Mouse (Mus musculus): ENCODE measurements at regions not wholly inside any gene's neighbourhood (a gene's known extent, or its start where the extent isn't known, plus 50 kb on each side); places are given as distances from the start of the nearest gene placed in this dataset.
A peak's percentile ranks its signal among the peaks of the same experiment; 100 is the strongest.

DNA sequence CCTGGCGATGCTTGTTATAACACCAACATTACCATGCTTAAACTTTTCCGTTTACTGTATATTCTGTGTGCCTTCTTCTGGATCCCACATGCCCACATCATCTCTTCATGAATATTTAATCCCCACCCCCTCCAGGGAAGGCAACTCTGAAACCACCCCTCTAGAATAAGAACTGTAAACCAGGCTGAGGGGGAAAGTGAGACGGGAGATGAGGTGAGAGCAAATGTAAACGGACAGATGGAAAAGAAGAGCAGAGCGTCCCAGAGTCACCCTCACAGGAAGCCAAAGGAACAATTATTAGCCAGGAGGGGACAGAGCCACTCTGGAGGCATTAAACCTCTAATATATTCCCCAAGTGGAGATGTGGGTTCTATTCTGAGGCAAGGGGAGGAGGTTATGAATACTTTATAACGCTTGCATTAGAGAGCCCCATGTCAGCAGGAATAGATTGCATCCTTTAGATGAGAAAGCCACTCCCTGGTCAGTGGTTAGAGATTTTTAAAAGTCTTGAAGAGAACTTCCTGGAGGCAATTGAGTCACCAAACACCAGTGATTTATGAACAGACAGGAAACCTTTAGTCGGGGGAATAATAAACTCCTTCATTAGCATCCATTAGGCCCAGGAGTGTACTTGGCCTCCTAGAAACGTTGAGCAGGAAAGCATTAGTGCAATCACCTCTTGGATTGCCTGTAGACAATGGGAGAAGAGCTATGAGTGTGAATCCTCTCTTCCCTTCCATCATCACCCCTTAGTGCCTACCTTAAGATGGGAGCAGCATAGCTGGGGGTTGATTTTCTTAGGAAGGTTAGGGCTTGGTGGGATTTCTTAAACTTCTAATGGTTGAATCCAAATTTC is 220.1 kb downstream of the Elavl2 start:
- no peak for DNase-seq (ENCODE audit: low read depth, low spot score)

DNA sequence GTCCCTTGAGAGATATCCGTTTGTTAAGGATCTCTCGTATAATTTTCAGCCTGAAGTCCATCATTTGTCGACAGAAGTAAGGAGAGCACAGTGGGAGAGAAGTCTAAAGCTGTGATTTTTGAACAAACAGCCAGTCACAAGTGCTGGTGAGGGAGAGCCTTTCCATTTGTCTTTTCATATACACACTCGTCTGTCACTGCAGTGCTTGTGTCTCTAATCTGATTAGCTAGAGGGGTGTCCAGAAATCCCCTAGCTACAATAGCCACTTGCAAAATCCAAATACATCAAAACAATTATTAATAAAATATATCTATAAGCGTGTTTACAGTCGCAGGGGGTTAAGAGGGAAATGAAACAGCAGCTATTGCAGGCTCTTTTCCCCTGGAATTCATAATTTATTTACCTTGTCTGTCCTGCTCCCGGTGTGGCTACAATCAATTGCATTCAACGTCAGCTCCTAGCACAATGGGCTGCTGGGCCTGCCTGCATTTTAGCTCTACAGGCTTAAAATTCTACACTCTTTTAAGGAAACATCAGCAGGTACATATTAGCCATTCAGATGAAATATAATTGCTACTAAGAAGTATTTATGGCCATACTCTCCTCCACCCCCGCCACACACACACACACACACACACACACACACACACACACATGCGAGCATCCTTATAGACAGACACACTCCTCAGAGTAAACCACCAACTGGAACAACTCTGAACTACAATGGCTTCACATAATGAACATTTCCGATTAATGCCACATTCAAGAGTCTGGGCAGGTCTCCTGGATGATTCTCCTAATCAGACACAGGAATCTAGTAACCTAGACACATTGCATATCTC is 236.1 kb downstream of the Elavl2 start:
- DNase-seq (ENCODE audit: low read depth, low spot score) = no peak

DNA sequence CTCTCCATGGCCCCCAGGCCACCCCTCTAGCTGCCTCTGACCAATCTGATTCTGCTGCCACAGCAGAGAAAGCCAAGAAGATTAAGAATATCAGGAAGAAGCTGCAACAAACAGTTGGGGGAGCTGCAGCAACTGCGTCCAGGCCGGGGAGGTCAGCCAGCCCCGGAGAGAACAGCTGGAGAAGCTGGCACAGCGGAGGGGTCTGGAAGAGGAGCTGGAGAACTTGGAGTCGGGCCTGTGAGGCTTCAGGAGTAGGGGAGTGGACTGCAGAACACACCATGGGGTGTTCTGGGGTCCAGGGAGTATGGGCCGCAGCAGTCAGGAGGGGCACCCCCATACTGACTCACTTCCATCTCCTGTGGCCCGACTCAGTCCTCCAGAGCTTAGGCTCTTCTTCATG is 243.5 kb downstream of the Elavl2 start:
- DNase-seq (ENCODE audit: low read depth, low spot score) = peak; percentile 11

DNA sequence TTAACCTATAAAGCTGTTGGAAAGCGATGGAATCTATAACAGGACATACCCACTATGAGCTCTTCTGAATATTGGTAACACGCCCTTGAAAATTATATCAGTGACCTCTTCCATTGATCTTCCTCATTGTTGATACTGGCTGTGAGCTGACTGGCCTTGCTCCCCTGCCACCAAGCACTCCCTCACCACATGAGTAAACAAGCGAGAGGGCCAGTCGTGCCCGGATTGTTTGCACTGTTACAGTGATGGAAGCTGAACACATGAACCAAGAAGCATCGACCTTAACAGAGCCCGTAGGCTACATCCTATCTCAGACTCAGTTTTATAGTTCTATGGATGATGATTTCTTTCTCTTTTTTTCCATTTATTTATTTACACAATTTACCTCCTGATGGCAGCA is 255.9 kb downstream of the Elavl2 start:
- DNase-seq (ENCODE audit: low read depth, low spot score) = no peak

DNA sequence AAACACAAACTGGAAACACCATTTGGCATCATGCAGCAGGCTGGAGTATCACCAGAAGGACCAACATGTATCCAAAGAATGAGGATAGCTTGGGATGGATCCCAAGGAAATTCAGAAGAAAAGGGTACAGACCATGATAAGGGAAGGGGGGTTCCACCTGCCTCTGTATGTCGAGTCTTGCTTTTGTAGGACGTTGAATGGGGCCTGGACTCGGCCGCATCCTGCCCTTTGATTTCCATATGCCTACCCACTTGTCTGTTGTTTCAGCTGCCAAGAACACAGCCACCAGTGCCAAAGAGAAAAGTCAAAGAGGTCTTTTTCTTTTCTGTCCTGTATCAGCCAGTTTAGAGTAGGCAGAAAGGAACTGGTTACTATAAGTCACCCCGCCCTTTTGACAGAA is 256.7 kb downstream of the Elavl2 start:
- no peak for DNase-seq (ENCODE audit: low read depth, low spot score)

DNA sequence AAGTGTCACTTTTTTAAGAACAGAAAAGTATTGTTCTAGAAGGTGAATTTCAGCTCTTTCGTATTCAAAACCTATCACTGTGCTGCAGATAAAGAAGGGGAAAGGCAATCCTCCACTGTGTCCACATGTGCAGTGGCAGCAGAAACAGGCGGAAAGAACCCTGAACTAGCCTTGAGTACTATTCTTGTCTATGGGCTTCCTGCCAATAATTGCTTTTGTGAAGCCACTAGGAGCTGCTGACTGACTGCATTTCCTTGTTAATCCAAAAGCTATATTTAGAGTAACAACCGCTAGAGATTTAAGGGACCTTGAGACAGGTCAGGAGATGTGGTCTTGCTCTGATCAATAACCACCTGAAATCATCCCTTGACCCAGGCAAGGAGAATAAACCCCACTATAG is 265.3 kb downstream of the Elavl2 start:
- peak; percentile 8 for DNase-seq (ENCODE audit: low read depth, low spot score)

DNA sequence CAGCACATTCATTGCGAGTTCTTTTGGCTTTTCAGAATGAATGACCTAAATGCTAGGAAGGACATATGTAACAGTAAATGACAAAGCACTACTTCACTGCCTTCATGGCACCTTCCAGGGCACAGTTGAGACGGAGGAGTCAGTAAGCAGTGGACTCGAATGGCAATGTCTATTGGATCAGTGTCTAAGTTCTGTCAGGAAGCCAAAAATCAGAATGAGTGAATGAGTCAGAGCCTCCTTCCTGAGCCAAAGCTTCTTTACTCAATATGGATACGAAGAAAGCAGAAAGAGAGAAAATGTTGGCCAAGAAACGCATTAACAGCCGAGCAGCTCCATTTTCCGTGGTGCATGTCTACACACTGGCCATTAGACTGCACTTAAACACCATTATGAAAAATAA is 268.3 kb downstream of the Elavl2 start:
- no peak for DNase-seq (ENCODE audit: low read depth, low spot score)

DNA sequence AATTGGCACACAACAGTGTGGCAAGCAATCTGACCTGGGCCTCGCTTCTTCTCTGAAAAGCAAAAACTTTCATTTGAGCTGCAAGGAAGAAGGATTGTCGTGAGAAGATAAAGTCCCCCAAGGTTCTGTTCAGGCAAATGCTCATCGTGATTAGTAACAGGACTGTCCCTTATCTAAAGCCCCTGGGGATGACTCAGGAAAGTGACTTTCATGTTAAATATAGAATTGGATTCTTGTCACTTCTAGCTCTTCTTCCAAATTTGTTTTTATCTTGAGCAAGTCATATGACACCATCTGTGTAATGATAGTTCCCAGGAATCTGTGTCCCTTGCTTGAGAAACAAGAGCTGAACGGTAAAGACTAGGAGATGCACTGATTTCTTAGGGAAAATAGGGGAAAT is 280.3 kb downstream of the Elavl2 start:
- no peak for DNase-seq (ENCODE audit: low read depth, low spot score)

DNA sequence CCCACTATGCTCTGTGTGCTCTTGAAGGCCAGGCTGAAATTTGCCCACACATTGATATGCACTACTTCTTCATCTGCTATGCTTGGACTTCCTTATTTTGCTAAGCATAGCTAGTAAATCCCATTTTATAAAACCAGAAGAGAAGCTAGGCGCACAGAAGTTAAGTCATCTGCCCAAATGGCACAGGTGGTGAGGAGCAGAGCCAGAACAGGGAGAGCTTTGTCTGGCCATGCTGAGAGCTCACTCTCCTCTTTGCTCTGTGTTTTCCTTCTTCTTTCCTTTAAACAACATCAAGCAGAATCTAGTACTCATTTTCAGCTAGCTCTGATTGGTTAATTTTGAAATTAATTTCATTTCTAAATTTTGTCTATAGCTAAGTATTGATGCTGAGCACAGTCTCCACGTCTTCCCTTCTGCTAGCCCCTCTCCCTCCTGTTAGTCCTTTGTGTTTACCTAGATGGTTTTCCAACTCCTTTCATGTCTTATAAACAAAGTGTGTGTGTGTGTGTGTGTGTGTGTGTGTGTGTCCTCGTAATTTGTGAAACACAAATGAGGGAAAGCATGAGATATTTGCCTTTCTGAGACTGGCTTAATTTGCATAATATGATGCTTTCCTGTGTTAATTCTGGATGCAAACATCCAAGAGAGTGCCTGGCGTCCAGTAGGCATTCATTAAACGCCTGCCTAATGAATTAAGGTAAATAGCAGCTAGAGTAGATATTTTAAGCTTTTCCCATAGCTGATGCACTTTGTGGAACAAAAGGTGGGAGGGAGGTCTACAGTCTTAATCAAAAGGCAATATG is 283.6 kb downstream of the Elavl2 start:
- DNase-seq (ENCODE audit: low read depth, low spot score) = no peak

DNA sequence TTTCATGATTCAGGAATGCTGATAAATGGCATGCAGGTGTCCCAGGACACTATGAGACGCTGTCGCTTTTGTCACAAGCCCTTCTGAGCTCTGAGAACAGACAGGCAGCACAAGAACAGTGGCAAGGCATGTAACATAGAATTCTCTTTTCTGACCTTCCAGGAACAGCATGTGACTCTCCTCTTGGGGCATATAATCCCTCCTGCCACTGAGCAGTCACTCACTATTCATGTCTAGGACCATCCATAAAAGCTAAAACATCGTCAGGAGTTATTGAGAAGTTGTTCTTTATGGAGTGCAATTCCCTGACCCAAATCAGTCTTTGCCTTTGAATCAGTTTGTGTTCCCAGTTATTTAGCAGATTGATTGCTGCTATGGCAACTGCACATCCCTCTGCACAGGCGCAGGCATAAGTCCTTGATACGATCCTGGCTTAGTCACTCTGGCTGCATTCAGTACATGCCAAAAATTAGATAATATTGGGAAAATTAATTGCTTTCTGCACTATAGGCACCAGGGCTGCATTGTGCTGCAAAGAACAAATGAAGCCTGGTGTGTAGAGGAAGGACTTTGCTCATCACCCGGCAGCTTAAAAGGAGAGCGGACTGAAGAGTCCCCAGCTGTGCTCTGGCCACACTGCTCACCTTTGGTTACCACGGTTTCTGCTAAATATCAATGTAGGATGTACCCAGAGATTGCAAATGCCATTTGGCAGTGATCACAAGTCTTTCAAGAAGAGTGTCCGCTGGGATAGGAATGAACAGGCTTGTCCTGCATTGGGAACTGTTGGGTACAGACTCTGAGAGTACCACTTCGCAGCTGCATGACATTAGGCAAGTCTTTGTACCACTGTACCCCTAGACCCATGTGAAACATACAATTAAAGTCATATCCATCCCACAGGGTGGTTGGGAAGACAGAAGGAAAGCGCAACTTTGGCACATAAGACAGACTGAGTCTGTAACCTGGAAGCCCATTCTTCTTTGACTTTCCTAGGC is 288.6 kb downstream of the Elavl2 start:
- DNase-seq (ENCODE audit: low read depth, low spot score) = no peak

DNA sequence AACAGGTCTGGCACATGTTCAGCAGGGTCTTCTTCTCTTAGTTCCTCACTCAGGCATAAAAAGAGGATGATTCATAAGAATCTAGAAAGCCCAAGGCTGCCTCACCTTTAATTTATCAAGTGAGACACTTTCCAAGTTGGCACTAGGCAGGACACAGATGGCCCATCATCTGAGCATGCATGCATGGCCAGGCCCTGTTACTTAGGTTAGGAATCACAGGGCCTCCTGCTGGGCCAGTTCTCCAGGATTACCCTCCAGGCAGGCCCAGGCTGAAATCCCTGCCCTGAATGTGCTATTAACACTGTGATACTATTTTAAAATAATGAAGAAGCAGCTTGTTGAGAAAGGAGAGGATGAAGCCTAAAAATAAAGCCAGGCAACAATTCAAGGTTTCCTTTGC is 304.5 kb downstream of the Elavl2 start:
- no peak for DNase-seq (ENCODE audit: low read depth, low spot score)

DNA sequence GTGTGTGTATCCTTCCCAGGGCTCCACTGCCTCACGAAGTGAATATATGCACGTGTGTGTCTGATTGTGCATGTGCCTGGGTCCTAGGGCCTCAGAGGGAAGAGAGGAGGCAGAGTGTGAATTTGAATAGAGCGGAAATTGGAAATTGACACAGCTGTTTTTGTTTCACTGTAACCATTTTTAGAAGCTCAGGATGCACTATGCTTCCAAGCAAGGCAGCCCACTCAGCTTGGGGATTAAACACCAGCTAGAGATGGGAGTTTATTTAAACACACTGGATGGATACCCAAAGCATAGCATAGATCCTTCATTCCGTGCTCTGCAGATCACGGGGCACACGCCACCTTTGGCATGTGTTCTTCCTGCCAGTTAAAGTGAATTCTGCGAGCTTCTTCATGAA is 306.2 kb downstream of the Elavl2 start:
- no peak for DNase-seq (ENCODE audit: low read depth, low spot score)

DNA sequence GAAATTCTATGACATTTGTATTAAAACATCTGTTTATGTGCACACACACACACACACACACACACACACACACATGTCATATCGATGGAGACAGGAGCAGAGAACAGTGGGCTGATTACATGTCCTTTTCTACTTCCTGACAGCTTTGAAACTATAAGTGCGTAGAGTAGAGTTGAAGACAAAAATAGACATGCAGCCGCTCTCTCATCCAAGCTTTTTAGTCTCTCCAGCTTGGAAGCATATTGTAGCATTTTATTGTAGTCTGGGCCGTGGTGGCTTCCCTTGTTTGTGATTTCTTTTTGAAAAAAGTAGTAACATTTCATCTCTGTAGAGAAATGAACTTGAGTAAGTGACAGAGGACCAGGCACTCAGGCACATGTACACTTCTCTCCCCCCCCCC is 306.7 kb downstream of the Elavl2 start:
- DNase-seq (ENCODE audit: low read depth, low spot score) = no peak

DNA sequence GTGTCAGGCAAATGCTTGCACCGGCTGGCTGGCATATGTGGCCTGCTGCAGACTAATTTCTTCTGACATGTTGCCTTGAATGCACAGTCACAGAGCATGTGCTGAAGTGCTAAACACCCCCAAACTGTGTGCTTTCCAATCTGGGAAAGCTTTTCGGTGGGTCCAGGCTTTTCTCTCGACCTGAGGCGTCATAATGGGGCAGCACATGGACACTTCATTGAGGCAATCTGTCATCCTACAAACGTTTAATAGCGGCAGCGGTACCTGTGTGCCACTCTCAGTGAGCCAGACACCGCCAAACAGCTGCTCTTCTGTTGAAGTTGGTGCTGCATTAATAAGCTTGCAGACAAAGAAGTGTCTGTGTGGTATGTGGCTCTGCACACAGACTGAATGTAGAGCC is 308.3 kb downstream of the Elavl2 start:
- no peak for DNase-seq (ENCODE audit: low read depth, low spot score)

DNA sequence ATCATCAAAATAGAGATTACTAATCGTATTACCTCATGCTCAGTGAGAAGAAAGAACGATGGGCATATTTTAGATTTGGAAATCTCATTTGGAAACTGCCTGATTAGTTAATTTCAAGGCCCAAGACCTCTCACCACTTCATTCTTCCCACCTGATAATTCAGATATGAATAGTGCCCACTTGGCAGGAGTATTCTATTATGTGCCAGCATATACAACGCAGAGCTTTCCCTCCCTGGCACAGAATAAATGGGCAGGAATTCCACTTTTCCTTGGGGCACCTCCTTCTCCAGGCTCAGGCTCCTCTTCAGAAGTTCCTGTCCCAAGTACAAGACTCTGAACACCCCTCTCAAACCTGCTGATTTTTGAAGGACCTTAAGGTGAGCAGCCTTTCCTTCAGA is 308.7 kb downstream of the Elavl2 start:
- DNase-seq (ENCODE audit: low read depth, low spot score) = no peak

DNA sequence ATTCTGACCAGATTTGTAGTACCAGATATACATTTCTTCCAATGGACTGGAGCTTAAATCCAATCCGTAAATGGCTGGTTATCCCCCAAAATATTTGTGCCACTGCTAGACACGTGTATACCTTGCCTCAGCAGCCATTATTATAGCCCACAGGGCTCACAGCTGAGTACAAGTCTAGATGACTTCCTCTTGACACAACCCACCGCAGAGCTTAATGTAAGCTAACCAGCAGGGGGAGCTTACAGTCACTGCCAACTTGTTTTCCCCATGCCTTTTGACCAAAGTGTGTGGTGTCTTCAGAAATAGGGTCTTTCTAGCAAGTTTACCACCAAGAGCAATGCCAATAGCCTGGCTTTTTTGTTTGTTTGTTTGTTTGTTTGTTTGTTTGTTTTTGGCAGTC is 316.6 kb downstream of the Elavl2 start:
- DNase-seq (ENCODE audit: low read depth, low spot score) = no peak

DNA sequence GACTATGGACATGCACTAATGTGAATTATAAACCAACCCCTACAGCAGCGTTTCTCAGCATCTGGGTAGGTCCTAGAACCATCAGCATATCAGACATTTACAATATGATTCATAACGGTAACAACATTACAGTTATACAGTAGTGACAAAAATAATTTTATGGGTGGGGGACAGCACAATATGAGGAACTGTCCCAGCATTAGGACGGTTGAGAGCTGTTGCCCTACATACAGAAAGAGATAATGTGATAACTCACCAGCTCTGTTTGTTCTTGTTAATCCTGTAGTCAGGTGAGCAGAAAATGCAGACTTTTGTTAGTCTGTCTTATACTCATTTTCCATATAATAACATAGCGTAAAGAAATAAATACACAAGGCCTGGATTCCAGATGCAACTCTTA is 319.1 kb downstream of the Elavl2 start:
- no peak for DNase-seq (ENCODE audit: low read depth, low spot score)

DNA sequence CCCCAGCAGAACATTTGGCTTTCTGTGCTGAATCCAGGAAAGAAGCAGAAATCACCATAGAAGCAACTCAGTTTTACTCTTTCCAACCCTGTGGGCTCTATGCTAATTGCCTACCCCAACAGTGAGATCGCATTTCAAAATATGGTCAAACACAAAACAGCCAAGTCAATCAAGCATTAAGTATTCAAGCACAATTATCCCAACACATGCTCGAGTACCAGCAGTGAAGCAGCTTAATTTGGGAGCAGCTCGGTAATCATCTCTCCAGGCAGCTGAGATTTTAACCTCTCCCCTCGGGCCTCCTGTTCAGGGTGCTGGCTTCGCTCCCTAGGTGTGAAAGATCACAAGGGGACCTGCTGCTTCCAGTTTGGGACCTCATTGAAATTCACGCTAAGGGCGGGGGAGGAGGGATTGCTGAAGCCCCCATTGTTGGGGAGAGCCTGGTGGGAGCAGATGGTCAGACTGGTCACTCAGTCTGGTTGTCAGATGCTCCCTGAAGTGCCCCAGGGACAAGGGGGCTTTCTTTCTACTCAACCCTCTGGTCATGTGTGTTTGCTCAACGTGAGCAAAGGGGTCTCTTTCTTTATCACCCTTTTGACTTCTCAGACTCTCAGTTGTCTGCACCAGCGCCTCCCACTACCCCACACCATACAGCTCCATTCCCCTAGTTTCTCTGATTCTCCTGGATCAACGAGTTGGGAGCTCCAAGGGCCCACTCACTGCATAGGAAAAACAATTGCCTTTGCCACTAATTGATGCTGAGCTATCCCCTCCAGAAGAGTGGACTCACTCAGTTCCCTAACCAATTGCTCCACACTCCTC is 319.8 kb downstream of the Elavl2 start:
- no peak for DNase-seq (ENCODE audit: low read depth, low spot score)

DNA sequence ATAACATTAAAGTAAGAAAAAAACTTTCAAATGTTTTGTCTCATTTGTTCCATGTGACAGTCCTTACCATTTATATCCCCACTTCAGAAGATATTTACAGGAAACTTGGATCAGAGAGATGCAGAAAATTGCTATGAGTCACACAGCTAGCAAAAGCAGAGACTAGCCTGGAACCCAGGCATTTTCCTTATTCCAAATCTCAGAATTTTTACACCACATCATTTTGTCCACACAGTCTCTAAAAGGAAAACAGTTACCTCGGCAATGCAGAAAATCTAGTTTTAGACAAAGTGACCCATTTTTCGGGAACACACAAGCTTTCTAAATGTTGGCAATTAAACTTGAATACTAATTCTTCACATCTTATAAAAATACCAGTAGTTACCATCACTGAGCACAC is 329.3 kb downstream of the Elavl2 start:
- DNase-seq (ENCODE audit: low read depth, low spot score) = no peak

DNA sequence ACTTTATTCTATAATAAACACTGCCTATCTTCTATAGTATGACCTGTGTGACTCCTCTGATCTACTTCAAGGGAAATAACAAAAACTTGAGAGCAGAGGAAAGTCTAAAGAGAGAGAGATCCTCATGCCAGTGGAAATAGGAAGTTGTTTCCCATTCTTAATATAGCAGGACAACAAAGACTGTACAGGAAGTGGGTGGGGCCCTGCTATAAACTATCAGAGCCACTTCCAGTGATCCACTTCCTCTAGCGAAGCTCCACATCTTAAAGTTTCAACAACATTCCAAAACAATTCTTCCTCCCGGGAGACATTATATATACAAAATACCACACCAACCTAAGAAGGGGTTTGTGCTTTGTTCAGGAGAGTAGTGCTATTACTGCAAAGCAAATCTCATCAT is 339.7 kb downstream of the Elavl2 start:
- no peak for DNase-seq (ENCODE audit: low read depth, low spot score)

All from skeletal muscle tissue, adult 2 months (tissue).